Mouse (Mus musculus) hindbrain, postnatal 0 days (tissue): ENCODE results near the gene Ssbp2. TPM values are rescaled to one million over a fixed set of nuclear protein-coding genes. Genes with fewer than 3 reads are reported as not detected.

ENCODE experiments used
- ATAC-seq: fragments of 200-750 bp; cut with Nextera tagmentation; 2 replicates; pipeline ENCODE4 v1.8.0; 2017; ENCODE audit warnings: mild to moderate bottlenecking, moderate TSS enrichment, moderate library complexity
- DNase-seq: peaks from one replicate; pipeline ENCODE4 v3.0.0-alpha.2; 2015; ENCODE audit warnings: low spot score
- H3K27ac ChIP-seq: fragments of 300-500 bp; sonication (generic); 2 replicates; pipeline ENCODE4 v1.5.1; 2014; ENCODE audit warnings: mild to moderate bottlenecking
- H3K27me3 ChIP-seq: fragments of 300-500 bp; sonication (generic); 2 replicates; pipeline ENCODE4 v1.6.1; 2014; ENCODE audit warnings: low read length, mixed read lengths; ENCODE audit not compliant: insufficient read depth
- H3K36me3 ChIP-seq: fragments of 300-500 bp; sonication (generic); 2 replicates; pipeline ENCODE4 v1.6.1; 2014; ENCODE audit warnings: low read length, mixed read lengths; ENCODE audit not compliant: insufficient read depth
- H3K4me1 ChIP-seq: fragments of 300-500 bp; sonication (generic); 2 replicates; pipeline ENCODE4 v1.6.1; 2014; ENCODE audit warnings: antibody characterized with exemption, low read length, mixed read lengths; ENCODE audit not compliant: insufficient read depth
- H3K4me2 ChIP-seq: fragments of 300-500 bp; sonication (generic); 2 replicates; pipeline ENCODE4 v1.6.1; 2014; ENCODE audit warnings: low read depth, mild to moderate bottlenecking, low read length, moderate library complexity, mixed read lengths
- H3K4me3 ChIP-seq: fragments of 300-500 bp; sonication (generic); 2 replicates; pipeline ENCODE4 v1.5.1; 2014; ENCODE audit warnings: low read length
- H3K9ac ChIP-seq: fragments of 300-500 bp; sonication (generic); replicated peaks from 2 replicates; pipeline ENCODE4 v1.6.1; 2014; ENCODE audit warnings: mild to moderate bottlenecking, low read length, moderate library complexity, mixed read lengths
- H3K9me3 ChIP-seq: fragments of 300-500 bp; sonication (generic); 2 replicates; pipeline ENCODE4 v1.6.1; 2016; ENCODE audit warnings: low read length, mixed read lengths
- CTCF ChIP-seq: IDR thresholded peaks from 2 replicates; pipeline ENCODE4 v1.5.1; 2016; ENCODE audit warnings: antibody characterized with exemption, control low read depth, low read depth
- WGBS: fragments of 180-500 bp; shearing (Covaris S2); extraction: QIAGEN DNeasy Blood & Tissue Kit; methylation state at CpG from one replicate; pipeline ENCODE4 v1.1.7; 2014; 5-methylcytosine and 5-hydroxymethylcytosine counted together
- polyA plus RNA-seq: library from polyadenylated mRNA; unstranded; fragments of >200 nt; fragmentation: Nextera tagmentation; extraction: Ambion mirVana; gene quantifications from 2 replicates; pipeline ENCODE4 v1.2.1, GENCODE M21; 2015
- total RNA-seq: library from RNA; depleted of rRNA; stranded (reverse); fragments of >200 nt; gene quantifications from 2 replicates; pipeline ENCODE4 v1.2.3, GENCODE M21; 2014

Ssbp2 gene
- total and polyA plus RNA-seq, 2 experiments from 2014 or later = 105 to 140 TPM

- H3K4me1 ChIP-seq = no peaks in the 10 kb centered on the region
- no peak overlapping the region for H3K9ac ChIP-seq
- H3K27me3 ChIP-seq = no peaks in the 10 kb centered on the region
- no peak overlapping the region for H3K27ac ChIP-seq
- no peak overlapping the region for H3K4me2 ChIP-seq
- 80% methylated on average over 3 of the region's 3 CpGs for WGBS
- no peak for DNase-seq
- no peak for TF ChIP-seq CTCF
- H3K4me3 ChIP-seq = no peak overlapping the region
- H3K36me3 ChIP-seq = no peaks in the 10 kb centered on the region
- no peak for ATAC-seq
- no peaks in the 10 kb centered on the region for H3K9me3 ChIP-seq
Measured at GRCm38 (mm10) chr13:91725130-91725529, 265.0 kb downstream of the Ssbp2 start.

- Histone ChIP-seq H3K9me3 (no peaks in the 10 kb centered on the region), H3K4me2 (no peak overlapping the region), H3K27ac (no peak overlapping the region), H3K27me3 (no peaks in the 10 kb centered on the region), H3K4me1 (no peaks in the 10 kb centered on the region), H3K4me3 (no peak overlapping the region), H3K36me3 (no peaks in the 10 kb centered on the region), H3K9ac (no peak overlapping the region)
- TF ChIP-seq CTCF = no peak
- ATAC-seq (no peak), DNase-seq (no peak)
Measured at GRCm38 (mm10) chr13:91727899-91728298, 267.8 kb downstream of the Ssbp2 start.

GRCm38 (mm10) chr13:91737191-91737590 is 277.1 kb downstream of the Ssbp2 start:
- Histone ChIP-seq H3K4me3 (no peak overlapping the region), H3K36me3 (no peaks in the 10 kb centered on the region), H3K4me2 (no peak overlapping the region), H3K9ac (no peak overlapping the region), H3K9me3 (no peaks in the 10 kb centered on the region), H3K27me3 (no peaks in the 10 kb centered on the region), H3K4me1 (peaks cover 7% of the 10 kb centered on the region; the same call in 1 of the 2 replicates), H3K27ac (no peak overlapping the region)
- no peak for TF ChIP-seq CTCF
- ATAC-seq (no peak), DNase-seq (no peak)
- WGBS = 92% methylated on average over 1 of the region's 1 CpGs

- Histone ChIP-seq H3K36me3 (no peaks in the 10 kb centered on the region), H3K4me2 (peak overlapping the region; percentile 90), H3K9me3 (no peaks in the 10 kb centered on the region), H3K27me3 (no peaks in the 10 kb centered on the region), H3K27ac (peak overlapping the region; percentile 32; the same call in 1 of the 2 replicates), H3K4me3 (peak overlapping the region; percentile 47), H3K4me1 (peaks cover 11% of the 10 kb centered on the region; the same call in 1 of the 2 replicates), H3K9ac (peak overlapping the region; percentile 56)
- ATAC-seq (no peak), DNase-seq (no peak)
- WGBS = 65% methylated on average over 6 of the region's 6 CpGs
- TF ChIP-seq CTCF = no peak
Measured at GRCm38 (mm10) chr13:91740851-91741250, 280.8 kb downstream of the Ssbp2 start.

- Histone ChIP-seq H3K4me2 (peak within 1 kb of the TSS; percentile 90), H3K4me1 (peaks cover 11% of the 10 kb centered on the region; the same call in 1 of the 2 replicates), H3K9me3 (no peaks in the 10 kb centered on the region), H3K4me3 (peak within 1 kb of the TSS; percentile 47), H3K27me3 (no peaks in the 10 kb centered on the region), H3K36me3 (no peaks in the 10 kb centered on the region), H3K27ac (peak within 1 kb of the TSS; percentile 32), H3K9ac (peak within 1 kb of the TSS; percentile 56)
- 7% methylated on average over 45 of the region's 45 CpGs for WGBS
- no peak for TF ChIP-seq CTCF
- peak; percentile 59 for DNase-seq
- ATAC-seq = peak; percentile 85
Measured at GRCm38 (mm10) chr13:91741280-91742047, 281.4 kb downstream of the Ssbp2 start, which contains the start of gene Acot12. Gene Acot12, plus strand, starts transcription at chr13:91741512.

- peak; percentile 35 for DNase-seq
- Histone ChIP-seq H3K4me3 (no peak overlapping the region), H3K9me3 (no peaks in the 10 kb centered on the region), H3K4me1 (peaks cover 11% of the 10 kb centered on the region; the same call in 1 of the 2 replicates), H3K4me2 (no peak overlapping the region), H3K9ac (no peak overlapping the region), H3K27me3 (no peaks in the 10 kb centered on the region), H3K27ac (no peak overlapping the region), H3K36me3 (no peaks in the 10 kb centered on the region)
- TF ChIP-seq CTCF = no peak
- peak; percentile 78 for ATAC-seq
- WGBS = 42% methylated on average over 3 of the region's 3 CpGs
Measured at GRCm38 (mm10) chr13:91743180-91743579, 283.1 kb downstream of the Ssbp2 start.

GRCm38 (mm10) chr13:91746470-91746869 is 286.4 kb downstream of the Ssbp2 start:
- TF ChIP-seq CTCF = no peak
- 89% methylated on average over 5 of the region's 5 CpGs for WGBS
- no peak for DNase-seq
- Histone ChIP-seq H3K4me1 (peaks cover 6% of the 10 kb centered on the region; the same call in 1 of the 2 replicates), H3K27ac (no peak overlapping the region), H3K36me3 (no peaks in the 10 kb centered on the region), H3K9ac (no peak overlapping the region), H3K4me2 (no peak overlapping the region), H3K4me3 (no peak overlapping the region), H3K9me3 (no peaks in the 10 kb centered on the region), H3K27me3 (no peaks in the 10 kb centered on the region)
- ATAC-seq = no peak
